In genomic region chr9:20751477-20752029, GRCm38 (mm10) we compare ENCODE assay signal across 8 mouse cellular contexts. TPM values are rescaled to one million over a fixed set of nuclear protein-coding genes. Genes with fewer than 3 reads are reported as not detected.
DNase-seq lines count a peak whose midpoint lies in the region; ATAC-seq lines count a peak whose summit lies in the region.
"Had no signal": no experiment of that assay in that cellular context is flagged by ENCODE, and none has a peak within 500 bp of the region (broad histone marks: within the 10 kb centered on the region; RNA-seq: fewer than 3 reads in every experiment).

No protein-coding gene starts in this region.

- 0 out of 2 replicates have a peak, but pooled peaks have one; percentile 13 for ATAC-seq in liver, embryonic 12.5 days
- ATAC-seq in liver, embryonic 11.5 days (replicated peaks; ENCODE audit: low FRiP score), result no peak
- peak; percentile 53 for ATAC-seq in hindbrain, embryonic 16.5 days
- peak; percentile 56; the same call in 1 of the 2 replicates for ATAC-seq in neural tube, embryonic 15.5 days (ENCODE audit: low FRiP score)

- no peak overlapping the region for H3K27ac ChIP-seq in liver, embryonic 12.5 days
- no peak overlapping the region for H3K27ac ChIP-seq in liver, embryonic 11.5 days (ENCODE audit: low read depth, low read length)
- H3K27ac ChIP-seq in hindbrain, embryonic 16.5 days (ENCODE audit: low read depth, low read length), result no peak overlapping the region
- H3K27ac ChIP-seq in neural tube, embryonic 15.5 days (replicated peaks), result no peak overlapping the region

- DNase-seq in liver, embryonic 11.5 days (ENCODE audit: low spot score), result no peak
- DNase-seq in brain, adult 2 months (ENCODE audit: low read depth, low spot score), result peak; percentile 66
- no peak for DNase-seq in heart, postnatal 14 days
- DNase-seq in urinary bladder, postnatal 36 days (ENCODE audit: low spot score in 2 of 2), result no peak
- DNase-seq: adrenal gland, adult 8-10 months had no signal

- WGBS in liver, embryonic 12.5 days (ENCODE audit: insufficient replicate concordance), result 46% methylated on average over 6 of the region's 6 CpGs
- WGBS in liver, embryonic 11.5 days, result 46% methylated on average over 6 of the region's 6 CpGs
- WGBS in hindbrain, embryonic 16.5 days, result 63% methylated on average over 6 of the region's 6 CpGs
- 66% methylated on average over 6 of the region's 6 CpGs for WGBS in neural tube, embryonic 15.5 days

- no peak overlapping the region for H3K4me2 ChIP-seq in liver, embryonic 12.5 days
- no peak overlapping the region for H3K4me2 ChIP-seq in liver, embryonic 11.5 days
- no peak overlapping the region for H3K4me2 ChIP-seq in hindbrain, embryonic 16.5 days (ENCODE audit: low read length)
- H3K4me2 ChIP-seq in neural tube, embryonic 15.5 days, result no peak overlapping the region

- no peaks in the 10 kb centered on the region for H3K36me3 ChIP-seq in liver, embryonic 12.5 days
- no peaks in the 10 kb centered on the region for H3K36me3 ChIP-seq in liver, embryonic 11.5 days (ENCODE audit: control insufficient read depth, insufficient read depth, low read length)
- H3K36me3 ChIP-seq in hindbrain, embryonic 16.5 days (ENCODE audit: control insufficient read depth, insufficient read depth, low read length), result no peaks in the 10 kb centered on the region
- H3K36me3 ChIP-seq in neural tube, embryonic 15.5 days, result no peaks in the 10 kb centered on the region

- intact Hi-C loops in heart, postnatal 14 days (cut with DNase I), result no loop called here

- peaks cover 31% of the 10 kb centered on the region for H3K27me3 ChIP-seq in liver, embryonic 12.5 days (replicated peaks)
- peaks cover 17% of the 10 kb centered on the region for H3K27me3 ChIP-seq in liver, embryonic 11.5 days (replicated peaks; ENCODE audit: control insufficient read depth, insufficient read depth, low read length)
- H3K27me3 ChIP-seq in hindbrain, embryonic 16.5 days (replicated peaks; ENCODE audit: control insufficient read depth, insufficient read depth, low read length), result no peaks in the 10 kb centered on the region
- H3K27me3 ChIP-seq in neural tube, embryonic 15.5 days (replicated peaks), result no peaks in the 10 kb centered on the region

- no peak overlapping the region for H3K4me3 ChIP-seq in liver, embryonic 12.5 days
- no peak overlapping the region for H3K4me3 ChIP-seq in liver, embryonic 11.5 days (ENCODE audit: low read depth, low read length)
- H3K4me3 ChIP-seq in hindbrain, embryonic 16.5 days (ENCODE audit: low read length), result no peak overlapping the region
- no peak overlapping the region for H3K4me3 ChIP-seq in neural tube, embryonic 15.5 days (replicated peaks)

- H3K9ac ChIP-seq in liver, embryonic 12.5 days, result no peak overlapping the region
- no peak overlapping the region for H3K9ac ChIP-seq in liver, embryonic 11.5 days (ENCODE audit: low read depth, low read length)
- H3K9ac ChIP-seq in hindbrain, embryonic 16.5 days (ENCODE audit: low read depth, low read length), result no peak overlapping the region
- H3K9ac ChIP-seq in neural tube, embryonic 15.5 days (replicated peaks), result no peak overlapping the region

- peaks cover 42% of the 10 kb centered on the region for H3K4me1 ChIP-seq in liver, embryonic 12.5 days
- H3K4me1 ChIP-seq in liver, embryonic 11.5 days (replicated peaks; ENCODE audit: control insufficient read depth, insufficient read depth, low read length), result peaks cover 13% of the 10 kb centered on the region
- no peaks in the 10 kb centered on the region for H3K4me1 ChIP-seq in hindbrain, embryonic 16.5 days (ENCODE audit: control insufficient read depth, insufficient read depth, low read depth, low read length)
- peaks cover 4% of the 10 kb centered on the region; the same call in 1 of the 2 replicates for H3K4me1 ChIP-seq in neural tube, embryonic 15.5 days

- H3K9me3 ChIP-seq in liver, embryonic 12.5 days (replicated peaks), result no peaks in the 10 kb centered on the region
- H3K9me3 ChIP-seq in liver, embryonic 11.5 days (ENCODE audit: control insufficient read depth, low read length), result no peaks in the 10 kb centered on the region
- H3K9me3 ChIP-seq in hindbrain, embryonic 16.5 days (ENCODE audit: control insufficient read depth, low read length), result no peaks in the 10 kb centered on the region
- H3K9me3 ChIP-seq in neural tube, embryonic 15.5 days (replicated peaks), result no peaks in the 10 kb centered on the region

RNA-seq across cellular contexts. Expression of gene Olfm2, which starts 5.4 kb away (rescaled TPM):
- polyA plus RNA-seq in liver, embryonic 12.5 days (2016; fragmentation: Nextera tagmentation; extraction: Ambion mirVana), result 0.28 and 0.32 TPM in 2 replicates
- polyA plus RNA-seq in liver, embryonic 11.5 days (2014; fragmentation: Nextera tagmentation; extraction: Ambion mirVana), result 1.2 and 1.3 TPM in 2 replicates
- polyA plus RNA-seq in hindbrain, embryonic 16.5 days (2015; fragmentation: Nextera tagmentation; extraction: Ambion mirVana), result 250 and 269 TPM in 2 replicates
- 190 and 224 TPM in 2 replicates for polyA plus RNA-seq in neural tube, embryonic 15.5 days (2015; fragmentation: Nextera tagmentation; extraction: Ambion mirVana)
- total RNA-seq in heart, postnatal 14 days (2021), result under 1 TPM; 0.29 to 0.41 TPM

Comparison
In these comparisons a context has a peak if more than half of its experiments do, and no peak if none do; other contexts are left out.
1. RNA of gene Olfm2, which starts 5.4 kb away (polyA plus RNA-seq): 250 to 269 TPM in hindbrain, embryonic 16.5 days and 190 to 224 TPM in neural tube, embryonic 15.5 days; 1.2 to 1.3 TPM in liver, embryonic 11.5 days and 0.28 to 0.32 TPM in liver, embryonic 12.5 days; every median in the first group is over 10 times any median in the second.